Mouse (Mus musculus) megakaryocyte, embryonic 14.5 days (primary cell): ENCODE data around the gene Gipc3. TPM values are rescaled to one million over a fixed set of nuclear protein-coding genes. Genes with fewer than 3 reads are reported as not detected.

Source experiments
- H3K27me3 ChIP-seq: replicated peaks from 2 replicates; pipeline ENCODE3; 2012; ENCODE audit warnings: inconsistent platforms
- H3K36me3 ChIP-seq: replicated peaks from 2 replicates; pipeline ENCODE3; 2012; ENCODE audit warnings: low read length, inconsistent platforms, mixed read lengths
- H3K4me1 ChIP-seq: 2 replicates; pipeline ENCODE4 v1.6.1; 2012; ENCODE audit warnings: inconsistent platforms
- H3K4me3 ChIP-seq: replicated peaks from 2 replicates; pipeline ENCODE3; 2012; ENCODE audit warnings: moderate library complexity, mild to moderate bottlenecking, inconsistent platforms
- H3K9me3 ChIP-seq: 2 replicates; pipeline ENCODE4 v1.6.1; 2012; ENCODE audit warnings: inconsistent platforms
- FLI1 ChIP-seq: IDR thresholded peaks from 2 replicates; pipeline ENCODE4 v1.6.1; 2012; ENCODE audit warnings: low read length, inconsistent platforms, mixed read lengths
- GATA1 ChIP-seq: IDR thresholded peaks from 3 replicates; pipeline ENCODE4 v1.6.1; 2012; ENCODE audit warnings: mixed read lengths, low read length, inconsistent platforms, borderline replicate concordance
- polyA plus RNA-seq: library from polyadenylated mRNA; stranded (reverse); fragments of >175 nt; gene quantifications from 2 replicates; pipeline ENCODE4 v1.2.3, GENCODE M21; 2012; ENCODE audit warnings: low replicate concordance; ENCODE audit not compliant: insufficient read depth

The Gipc3 gene
- polyA plus RNA-seq, 1 experiment: 2.9 TPM

GRCm38 (mm10) chr10:81316338-81317060 is 26.6 kb downstream of the Gipc3 start:
- no peak for TF ChIP-seq FLI1
- TF ChIP-seq GATA1: no peak
- H3K9me3 ChIP-seq: no peaks in the 10 kb centered on the region
- H3K27me3 ChIP-seq: no peaks in the 10 kb centered on the region
- H3K4me3 ChIP-seq: no peak overlapping the region
- peaks cover 77% of the 10 kb centered on the region for H3K36me3 ChIP-seq
- peaks cover 76% of the 10 kb centered on the region for H3K4me1 ChIP-seq

- Histone ChIP-seq H3K4me3 (no peak overlapping the region), H3K9me3 (no peaks in the 10 kb centered on the region), H3K27me3 (no peaks in the 10 kb centered on the region), H3K36me3 (peaks cover 86% of the 10 kb centered on the region), H3K4me1 (peaks cover 75% of the 10 kb centered on the region)
- TF ChIP-seq FLI1 (no peak), GATA1 (no peak)
Observed at GRCm38 (mm10) chr10:81315587-81315986, 27.5 kb downstream of the Gipc3 start.

GRCm38 (mm10) chr10:81314201-81314600 is 28.9 kb downstream of the Gipc3 start:
- H3K9me3 ChIP-seq: no peaks in the 10 kb centered on the region
- H3K27me3 ChIP-seq: no peaks in the 10 kb centered on the region
- H3K4me3 ChIP-seq: no peak overlapping the region
- H3K36me3 ChIP-seq: peaks cover 100% of the 10 kb centered on the region
- peaks cover 75% of the 10 kb centered on the region for H3K4me1 ChIP-seq
- TF ChIP-seq FLI1 (no peak), GATA1 (no peak)

- Histone ChIP-seq H3K36me3 (peaks cover 100% of the 10 kb centered on the region), H3K9me3 (no peaks in the 10 kb centered on the region), H3K4me3 (no peak overlapping the region), H3K27me3 (no peaks in the 10 kb centered on the region), H3K4me1 (peaks cover 74% of the 10 kb centered on the region)
- TF ChIP-seq GATA1: no peak
Observed at GRCm38 (mm10) chr10:81313581-81313980, 29.5 kb downstream of the Gipc3 start.

GRCm38 (mm10) chr10:81309571-81309970 is 33.5 kb downstream of the Gipc3 start:
- Histone ChIP-seq H3K36me3 (peaks cover 97% of the 10 kb centered on the region), H3K9me3 (no peaks in the 10 kb centered on the region), H3K4me1 (peaks cover 64% of the 10 kb centered on the region), H3K27me3 (no peaks in the 10 kb centered on the region), H3K4me3 (no peak overlapping the region)
- TF ChIP-seq FLI1 (no peak), GATA1 (no peak)

GRCm38 (mm10) chr10:81306837-81307682 is 36.0 kb downstream of the Gipc3 start:
- Histone ChIP-seq H3K36me3 (peaks cover 76% of the 10 kb centered on the region), H3K4me3 (no peak overlapping the region), H3K9me3 (no peaks in the 10 kb centered on the region), H3K27me3 (no peaks in the 10 kb centered on the region), H3K4me1 (peaks cover 70% of the 10 kb centered on the region)
- TF ChIP-seq GATA1: no peak
- no peak for TF ChIP-seq FLI1

- no peaks in the 10 kb centered on the region for H3K27me3 ChIP-seq
- no peak for TF ChIP-seq FLI1
- TF ChIP-seq GATA1: no peak
- H3K4me3 ChIP-seq: no peak overlapping the region
- H3K9me3 ChIP-seq: no peaks in the 10 kb centered on the region
- peaks cover 76% of the 10 kb centered on the region for H3K36me3 ChIP-seq
- H3K4me1 ChIP-seq: peaks cover 76% of the 10 kb centered on the region
Observed at GRCm38 (mm10) chr10:81306173-81306668, 36.8 kb downstream of the Gipc3 start.

- H3K36me3 ChIP-seq: peaks cover 76% of the 10 kb centered on the region
- H3K4me1 ChIP-seq: peaks cover 81% of the 10 kb centered on the region
- no peaks in the 10 kb centered on the region for H3K9me3 ChIP-seq
- H3K4me3 ChIP-seq: no peak overlapping the region
- H3K27me3 ChIP-seq: no peaks in the 10 kb centered on the region
- TF ChIP-seq FLI1: no peak
Observed at GRCm38 (mm10) chr10:81305663-81306062, 37.4 kb downstream of the Gipc3 start.

- peaks cover 76% of the 10 kb centered on the region for H3K36me3 ChIP-seq
- H3K27me3 ChIP-seq: no peaks in the 10 kb centered on the region
- peak overlapping the region; percentile 67 for H3K4me3 ChIP-seq
- peaks cover 87% of the 10 kb centered on the region for H3K4me1 ChIP-seq
- no peaks in the 10 kb centered on the region for H3K9me3 ChIP-seq
- TF ChIP-seq GATA1 (no peak), FLI1 (no peak)
Observed at GRCm38 (mm10) chr10:81304597-81305238, 38.3 kb downstream of the Gipc3 start.
